Mouse (Mus musculus) testis, adult 2 months (tissue): Measurements from ENCODE around the gene Lcat.

Experiments used
- CTCF ChIP-seq: fragments of 200-500 bp; IDR thresholded peaks from 2 replicates; pipeline ENCODE4 v1.5.1; 2012; ENCODE audit warnings: low read depth, mild to moderate bottlenecking, inconsistent platforms, low read length, moderate library complexity; ENCODE audit not compliant: control insufficient read depth, insufficient read depth, insufficient replicate concordance
- POLR2A ChIP-seq: fragments of 200-500 bp; IDR thresholded peaks from 2 replicates; pipeline ENCODE4 v1.6.1; 2012; ENCODE audit warnings: low read depth, mild to moderate bottlenecking, inconsistent platforms, low read length, moderate library complexity; ENCODE audit not compliant: control insufficient read depth

GRCm38 (mm10) chr8:105935105-105935504 is 8.1 kb downstream of the Lcat start:
- TF ChIP-seq POLR2A (no peak), CTCF (no peak)
